Mouse (Mus musculus) stomach, postnatal 0 days (tissue): ENCODE data around the gene Siglecf.

Source experiments
- CTCF ChIP-seq: IDR thresholded peaks from 2 replicates; pipeline ENCODE4 v1.5.1; 2016; ENCODE audit warnings: antibody characterized with exemption, low read depth, mild to moderate bottlenecking, moderate library complexity
- EP300 ChIP-seq: optimal IDR thresholded peaks from 2 replicates; pipeline ENCODE3; 2016; ENCODE audit warnings: antibody characterized with exemption

- TF ChIP-seq CTCF: no peak
- no peak for TF ChIP-seq EP300
These were observed 2.6 kb downstream of the Siglecf start for GRCm38 (mm10) chr7:43353758-43354157.
